Mouse (Mus musculus): ENCODE measurements around the gene Zfp784. TPM values are rescaled to one million over a fixed set of nuclear protein-coding genes. Genes with fewer than 3 reads are reported as not detected.

The Zfp784 gene
- polyA plus RNA-seq, 1 experiment, result 8.4 TPM

DNA sequence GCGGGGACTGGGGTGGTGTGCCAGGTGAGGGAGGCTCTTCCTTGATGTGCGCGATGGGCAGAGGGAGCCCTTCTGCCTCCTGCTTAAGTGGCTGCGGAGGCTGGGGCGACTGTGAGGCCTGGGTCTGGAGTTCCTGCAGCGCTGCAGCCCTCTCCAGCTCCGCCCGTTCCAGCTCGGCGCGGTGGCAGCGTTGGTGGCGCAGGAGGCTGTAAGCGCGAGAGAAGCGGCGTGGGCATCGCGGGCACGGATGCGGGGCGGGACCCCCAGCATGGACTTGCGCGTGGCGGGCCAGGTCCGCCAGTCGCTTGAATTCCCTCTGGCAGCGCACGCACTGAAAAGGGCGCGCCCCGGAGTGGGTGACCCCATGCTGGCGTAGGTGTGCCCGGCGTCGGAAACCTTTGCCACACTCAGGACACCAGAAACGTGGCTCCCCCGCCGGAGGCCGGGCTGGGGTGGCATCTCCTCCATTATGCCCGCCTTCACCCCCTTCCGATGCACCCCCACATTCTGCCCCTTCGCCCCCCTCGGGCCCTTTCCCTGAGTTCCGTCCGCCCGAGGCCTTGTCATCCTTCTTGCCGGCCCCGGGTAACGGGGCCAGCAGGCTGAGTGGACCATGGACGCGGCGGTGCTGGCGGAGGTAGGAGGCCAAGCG lies 44.8 kb downstream of the Zfp784 start:
- Histone ChIP-seq H3K4me1 (ENCODE audit: control insufficient read depth, insufficient read depth, low read length) (peaks cover 3% of the 10 kb centered on the region), H3K27me3 (ENCODE audit: control insufficient read depth, insufficient read depth, low read length) (no peaks in the 10 kb centered on the region), H3K4me3 (replicated peaks; ENCODE audit: insufficient read depth, low read depth, low read length) (peak overlapping the region; percentile 85), H3K27ac (ENCODE audit: insufficient read depth, low read length) (peak overlapping the region; percentile 41)
- 53% methylated on average over 55 of the region's 55 CpGs for WGBS
- DNase-seq, result peak; percentile 35 to 38
- TF ChIP-seq POLR2A (IDR thresholded peaks at IDR 0.05; ENCODE audit: borderline replicate concordance, insufficient read depth, low read length) (no peak), CTCF (IDR thresholded peaks at IDR 0.05; ENCODE audit: borderline replicate concordance, insufficient read depth, low read depth, low read length) (no peak)

DNA sequence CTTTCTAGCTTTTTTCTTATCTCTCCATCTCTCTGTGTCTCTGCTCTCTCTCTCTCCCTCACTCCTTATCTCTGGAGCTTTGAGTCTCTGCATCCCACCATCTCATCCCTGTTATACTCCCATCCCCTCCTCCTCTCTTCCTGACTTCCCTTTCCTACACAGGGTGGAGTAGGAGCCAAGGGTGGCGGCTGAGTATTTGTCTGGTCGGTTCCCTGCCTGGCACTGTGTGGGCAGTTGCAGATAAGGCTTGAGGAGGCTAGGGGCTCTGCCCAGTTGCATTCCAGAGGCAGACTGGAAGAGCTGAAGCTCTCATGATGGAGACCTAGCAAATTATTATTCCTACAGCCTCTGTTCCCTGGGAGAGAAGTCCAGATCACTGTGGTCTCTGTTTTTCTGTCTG lies 50.0 kb downstream of the Zfp784 start:
- H3K27me3 ChIP-seq (ENCODE audit: control insufficient read depth, insufficient read depth, low read length), result no peaks in the 10 kb centered on the region
- 46% methylated on average over 2 of the region's 2 CpGs for WGBS
- no peak overlapping the region for H3K4me3 ChIP-seq (replicated peaks; ENCODE audit: insufficient read depth, low read depth, low read length)
- DNase-seq, result no peak
- TF ChIP-seq CTCF (IDR thresholded peaks at IDR 0.05; ENCODE audit: borderline replicate concordance, insufficient read depth, low read depth, low read length), result no peak
- no peak for TF ChIP-seq POLR2A (IDR thresholded peaks at IDR 0.05; ENCODE audit: borderline replicate concordance, insufficient read depth, low read length)
- no peak overlapping the region for H3K27ac ChIP-seq (ENCODE audit: insufficient read depth, low read length)
- peaks cover 3% of the 10 kb centered on the region for H3K4me1 ChIP-seq (ENCODE audit: control insufficient read depth, insufficient read depth, low read length)

Other genes starting within 250 kb of the Zfp784 start
- gene Tmem238, start 248.8 kb downstream of the Zfp784 start, polyA plus RNA-seq (2012; rRNA removed), result 13.2 and 15.6 TPM in 2 replicates
- 268 and 296 TPM in 2 replicates for gene Rpl28, start 245.6 kb downstream of the Zfp784 start, polyA plus RNA-seq (2012; rRNA removed)
- 179 and 211 TPM in 2 replicates for gene Ube2s, start 225.9 kb downstream of the Zfp784 start, polyA plus RNA-seq (2012; rRNA removed)
- gene Shisa7, start 193.8 kb downstream of the Zfp784 start, polyA plus RNA-seq (2012; rRNA removed), result 21.0 and 22.7 TPM in 2 replicates
- gene Isoc2b, start 168.2 kb downstream of the Zfp784 start, polyA plus RNA-seq (2012; rRNA removed), result 11.1 and 13.6 TPM in 2 replicates
- 17.4 and 17.7 TPM in 2 replicates for gene Isoc2a, start 161.3 kb downstream of the Zfp784 start, polyA plus RNA-seq (2012; rRNA removed)
- 0.59 and 0.61 TPM in 2 replicates for gene Gm36210, start 131.9 kb downstream of the Zfp784 start, polyA plus RNA-seq (2012; rRNA removed)
- gene Zfp628, start 123.2 kb downstream of the Zfp784 start, polyA plus RNA-seq (2012; rRNA removed), result 9.8 and 10.4 TPM in 2 replicates
- 33.5 and 37.5 TPM in 2 replicates for gene Nat14, start 116.4 kb downstream of the Zfp784 start, polyA plus RNA-seq (2012; rRNA removed)
- gene Ssc5d, start 112.7 kb downstream of the Zfp784 start, polyA plus RNA-seq (2012; rRNA removed), result 1.9 TPM in 2 replicates
- 0.15 and 0.38 TPM in 2 replicates for gene Sbk2, start 74.0 kb downstream of the Zfp784 start, polyA plus RNA-seq (2012; rRNA removed)
- gene Sbk3, start 67.3 kb downstream of the Zfp784 start, polyA plus RNA-seq (2012; rRNA removed), result 2.6 TPM in 2 replicates
- gene Zfp579, start 42.3 kb downstream of the Zfp784 start, polyA plus RNA-seq (2012; rRNA removed), result 64.8 and 65.2 TPM in 2 replicates
- 14.4 and 14.9 TPM in 2 replicates for gene Zfp524, start 24.0 kb downstream of the Zfp784 start, polyA plus RNA-seq (2012; rRNA removed)
- gene Fiz1, start 23.7 kb downstream of the Zfp784 start, polyA plus RNA-seq (2012; rRNA removed), result 28.2 and 29.8 TPM in 2 replicates
- not detected in 2 replicates for gene Gm44973, start 22.9 kb downstream of the Zfp784 start, polyA plus RNA-seq (2012; rRNA removed)
- 30.3 and 33.3 TPM in 2 replicates for gene Zfp865, start 18.1 kb downstream of the Zfp784 start, polyA plus RNA-seq (2012; rRNA removed)
- gene Ccdc106, start 17.9 kb downstream of the Zfp784 start, polyA plus RNA-seq (2012; rRNA removed), result 42.4 and 46.7 TPM in 2 replicates
- not detected in 2 replicates for gene 4632433K11Rik, start 4.3 kb downstream of the Zfp784 start, polyA plus RNA-seq (2012; rRNA removed)
- gene Zfp580, start 13.1 kb upstream of the Zfp784 start, polyA plus RNA-seq (2012; rRNA removed), result 29.7 and 34.3 TPM in 2 replicates
- gene U2af2, start 23.7 kb upstream of the Zfp784 start, polyA plus RNA-seq (2012; rRNA removed), result 196 and 211 TPM in 2 replicates
- 246 and 251 TPM in 2 replicates for gene Epn1, start 41.8 kb upstream of the Zfp784 start, polyA plus RNA-seq (2012; rRNA removed)
- not detected in 2 replicates for gene Rfpl4, start 78.5 kb upstream of the Zfp784 start, polyA plus RNA-seq (2012; rRNA removed)
- 0.34 and 0.60 TPM in 2 replicates for gene Rasl2-9, start 87.5 kb upstream of the Zfp784 start, polyA plus RNA-seq (2012; rRNA removed)
- not detected in 2 replicates for gene Vmn1r55, start 111.2 kb upstream of the Zfp784 start, polyA plus RNA-seq (2012; rRNA removed)
- gene Vmn1r56, start 158.3 kb upstream of the Zfp784 start, polyA plus RNA-seq (2012; rRNA removed), result not detected in 2 replicates
- not detected in 2 replicates for gene Vmn1r57, start 180.0 kb upstream of the Zfp784 start, polyA plus RNA-seq (2012; rRNA removed)